2 mouse cellular contexts compared by ENCODE assay signal in the genomic region with DNA sequence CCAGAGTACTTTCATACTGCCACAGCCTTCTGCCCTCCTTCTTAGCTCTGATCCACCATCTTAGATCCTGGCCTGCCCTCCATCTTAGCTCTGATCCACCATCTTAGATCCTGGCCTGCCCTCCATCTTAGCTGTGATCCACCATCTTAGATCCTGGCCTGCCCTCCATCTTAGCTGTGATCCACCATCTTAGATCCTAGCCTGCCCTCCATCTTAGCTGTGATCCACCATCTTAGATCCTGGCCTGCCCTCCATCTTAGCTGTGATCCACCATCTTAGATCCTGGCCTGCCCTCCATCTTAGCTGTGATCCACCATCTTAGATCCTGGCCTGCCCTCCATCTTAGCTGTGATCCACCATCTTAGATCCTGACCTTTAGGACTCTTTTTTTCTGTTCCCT. TPM values are rescaled to one million over a fixed set of nuclear protein-coding genes. Genes with fewer than 3 reads are reported as not detected.
"Had no signal": no experiment of that assay in that cellular context is flagged by ENCODE, and none has a peak within 500 bp of the region (broad histone marks: within the 10 kb centered on the region; RNA-seq: fewer than 3 reads in every experiment).

No protein-coding gene starts in this region.

RNA-seq across cellular contexts. Expression of a gene that starts 31.1 kb away (rescaled TPM):
- total RNA-seq: forebrain, postnatal 0 days had no signal
- polyA plus RNA-seq: heart, adult 2 months had no signal
